Mouse (Mus musculus) liver, embryonic 16.5 days (tissue): ENCODE data around the gene Atp8b2. TPM values are rescaled to one million over a fixed set of nuclear protein-coding genes. Genes with fewer than 3 reads are reported as not detected.
A peak's percentile ranks its signal among the peaks of the same experiment; 100 is the strongest.

Experiments
- ATAC-seq: fragments of 200-750 bp; cut with Nextera tagmentation; 2 replicates; pipeline ENCODE4 v1.8.0; 2017; ENCODE audit warnings: low read depth, mild to moderate bottlenecking, moderate number of reproducible peaks, moderate library complexity
- H3K27ac ChIP-seq: fragments of 300-500 bp; sonication (generic); 2 replicates; pipeline ENCODE4 v1.5.1; 2014; ENCODE audit warnings: mild to moderate bottlenecking, low read length
- H3K27me3 ChIP-seq: fragments of 300-500 bp; sonication (generic); 2 replicates; pipeline ENCODE4 v1.6.1; 2014; ENCODE audit warnings: low read depth, low read length, mixed read lengths; ENCODE audit not compliant: control insufficient read depth, insufficient read depth
- H3K36me3 ChIP-seq: fragments of 300-500 bp; sonication (generic); 2 replicates; pipeline ENCODE4 v1.6.1; 2014; ENCODE audit warnings: mild to moderate bottlenecking; ENCODE audit not compliant: control insufficient read depth, insufficient read depth
- H3K4me1 ChIP-seq: fragments of 300-500 bp; sonication (generic); 2 replicates; pipeline ENCODE4 v1.6.1; 2014; ENCODE audit warnings: low read depth, low read length, mixed read lengths; ENCODE audit not compliant: control insufficient read depth
- H3K4me2 ChIP-seq: fragments of 300-500 bp; sonication (generic); 2 replicates; pipeline ENCODE4 v1.6.1; 2014; ENCODE audit warnings: low read depth, low read length, mixed read lengths
- H3K4me3 ChIP-seq: fragments of 300-500 bp; sonication (generic); 2 replicates; pipeline ENCODE4 v1.5.1; 2014; ENCODE audit warnings: low read depth, mild to moderate bottlenecking, low read length
- H3K9ac ChIP-seq: fragments of 300-500 bp; sonication (generic); 2 replicates; pipeline ENCODE4 v1.6.1; 2014; ENCODE audit warnings: low read depth, low read length
- H3K9me3 ChIP-seq: fragments of 300-500 bp; sonication (generic); replicated peaks from 2 replicates; pipeline ENCODE4 v1.6.1; 2016; ENCODE audit warnings: low read length; ENCODE audit not compliant: control insufficient read depth
- WGBS: fragments of 180-500 bp; shearing (Covaris S2); extraction: QIAGEN DNeasy Blood & Tissue Kit; methylation state at CpG from one replicate; pipeline ENCODE4 v1.1.7; 2014; ENCODE audit not compliant: insufficient replicate concordance; 5-methylcytosine and 5-hydroxymethylcytosine counted together
- polyA plus RNA-seq: library from polyadenylated mRNA; unstranded; fragments of >200 nt; fragmentation: Nextera tagmentation; extraction: Ambion mirVana; gene quantifications from 2 replicates; pipeline ENCODE4 v1.2.1, GENCODE M21; 2015

Gene Atp8b2
- polyA plus RNA-seq, 1 experiment from 2014 or later, result 2.0 TPM

DNA sequence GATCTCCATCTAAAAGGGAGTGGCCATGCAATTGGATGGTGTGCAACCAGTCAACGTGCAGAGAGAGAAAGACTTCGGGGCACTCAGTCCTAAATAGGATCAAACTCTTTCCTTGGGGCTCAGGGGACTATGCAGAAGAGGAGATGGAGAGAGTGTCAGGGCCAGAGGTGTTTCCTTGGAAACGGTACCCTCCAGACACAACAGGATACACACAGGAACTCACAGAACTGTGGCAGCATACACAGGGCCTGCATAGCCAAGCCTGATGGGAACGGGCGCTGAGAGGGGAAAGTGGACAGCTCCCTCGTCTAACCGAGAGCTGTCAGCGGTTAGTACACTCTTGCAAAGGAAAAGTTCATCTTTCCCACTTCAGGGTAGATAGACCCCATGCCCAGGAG is 63.8 kb downstream of the Atp8b2 start:
- 63% methylated on average over 8 of the region's 8 CpGs for WGBS
- no peak overlapping the region for H3K4me3 ChIP-seq
- peak overlapping the region; percentile 29 for H3K27ac ChIP-seq

DNA sequence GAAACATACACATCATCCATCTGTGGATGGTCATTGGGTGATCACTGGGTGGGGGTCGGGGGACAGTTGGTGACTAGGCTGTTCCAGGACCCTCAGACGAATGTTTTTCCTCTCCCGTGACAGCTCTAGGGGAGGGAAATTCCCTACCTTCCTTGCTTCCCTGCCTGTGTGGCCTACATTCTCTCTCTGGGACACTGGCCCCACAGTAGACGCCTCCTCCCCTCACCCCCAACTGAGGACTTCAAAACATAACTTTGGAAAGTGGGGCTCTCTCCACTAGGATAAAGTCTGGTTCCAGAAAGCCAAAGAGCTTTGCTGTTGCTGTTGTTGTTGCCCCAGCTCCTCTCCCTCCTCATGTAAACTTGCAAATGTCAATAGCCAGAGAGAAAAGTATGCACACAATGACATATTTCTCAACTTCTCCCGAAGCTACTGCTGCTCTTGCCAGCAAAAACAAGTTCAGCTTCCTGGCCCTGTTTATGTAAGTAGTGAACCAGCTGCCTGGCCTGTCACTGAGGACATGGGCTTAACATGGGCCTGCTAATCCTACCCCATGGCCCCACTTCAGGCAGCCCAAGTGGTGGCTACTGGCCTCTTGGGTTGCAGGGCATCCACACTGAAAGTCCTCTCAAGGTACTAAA is 64.3 kb downstream of the Atp8b2 start:
- 54% methylated on average over 5 of the region's 5 CpGs for WGBS
- peaks cover 28% of the 10 kb centered on the region for H3K4me1 ChIP-seq

More for the DNA sequence above, 63.8 kb downstream of the Atp8b2 start:
- Histone ChIP-seq H3K36me3 (no peaks in the 10 kb centered on the region), H3K27me3 (no peaks in the 10 kb centered on the region), H3K4me2 (no peak overlapping the region), H3K9me3 (no peaks in the 10 kb centered on the region), H3K4me1 (peaks cover 28% of the 10 kb centered on the region), H3K9ac (no peak overlapping the region)
- no peak for ATAC-seq

DNA sequence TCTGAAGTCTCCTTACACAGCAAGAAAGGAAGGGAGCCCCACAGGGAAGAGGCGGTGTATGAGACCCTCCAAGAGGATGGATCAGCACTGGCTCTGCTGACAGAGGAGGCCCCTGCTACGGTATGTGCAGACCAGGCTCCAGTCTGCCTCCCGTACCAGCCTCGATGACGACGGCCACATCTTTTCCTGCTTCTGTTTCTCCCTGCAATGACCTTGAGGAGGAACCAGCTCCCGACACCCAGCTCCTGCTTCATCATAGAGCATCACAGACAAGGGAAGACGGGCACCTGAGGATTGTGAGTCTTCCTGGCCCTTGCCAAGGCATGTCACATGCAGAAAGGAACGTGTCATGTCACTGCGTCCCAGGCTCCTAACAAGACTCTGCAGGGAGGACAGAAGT is 65.3 kb downstream of the Atp8b2 start:
- Histone ChIP-seq H3K4me3 (no peak overlapping the region), H3K36me3 (no peaks in the 10 kb centered on the region), H3K27ac (no peak overlapping the region), H3K9me3 (no peaks in the 10 kb centered on the region), H3K9ac (no peak overlapping the region), H3K4me2 (no peak overlapping the region), H3K4me1 (peaks cover 25% of the 10 kb centered on the region), H3K27me3 (no peaks in the 10 kb centered on the region)
- 64% methylated on average over 10 of the region's 10 CpGs for WGBS
- no peak for ATAC-seq

More for the DNA sequence above, 64.3 kb downstream of the Atp8b2 start:
- ATAC-seq, result peak; percentile 53
- no peaks in the 10 kb centered on the region for H3K36me3 ChIP-seq
- no peaks in the 10 kb centered on the region for H3K9me3 ChIP-seq
- H3K4me3 ChIP-seq, result no peak overlapping the region
- H3K4me2 ChIP-seq, result no peak overlapping the region
- H3K27me3 ChIP-seq, result no peaks in the 10 kb centered on the region
- no peak overlapping the region for H3K9ac ChIP-seq
- peak overlapping the region; percentile 67 for H3K27ac ChIP-seq

DNA sequence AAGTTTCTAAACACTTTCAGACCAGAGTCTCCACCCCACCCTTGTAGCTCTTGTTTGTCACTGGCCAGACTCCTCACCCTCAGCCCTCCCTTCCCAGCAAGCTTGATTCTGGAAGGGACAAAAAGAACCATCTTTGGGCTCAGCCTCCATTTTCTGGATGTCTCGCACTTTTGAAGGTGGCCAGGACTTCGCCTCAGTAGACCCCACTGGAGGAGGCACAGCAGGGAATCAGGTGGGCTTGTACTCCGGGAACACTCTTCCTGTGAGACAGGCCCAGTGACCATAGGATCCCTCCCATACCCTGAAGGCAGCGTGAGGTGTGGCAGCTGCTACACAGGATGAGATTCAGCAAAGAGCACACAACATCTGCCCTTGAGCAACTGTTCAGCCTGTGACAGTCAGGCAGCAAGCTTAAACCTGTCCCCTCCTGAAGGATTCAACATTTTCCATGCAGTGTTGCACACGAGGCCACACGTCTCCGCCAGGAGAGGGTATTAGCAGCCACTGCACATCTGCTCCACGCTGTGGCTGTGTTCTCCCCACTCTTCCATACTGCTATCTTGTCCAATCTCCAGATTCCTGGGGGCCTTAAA is 66.0 kb downstream of the Atp8b2 start:
- no peak overlapping the region for H3K9ac ChIP-seq
- H3K36me3 ChIP-seq, result no peaks in the 10 kb centered on the region
- H3K4me2 ChIP-seq, result no peak overlapping the region
- no peak overlapping the region for H3K4me3 ChIP-seq
- peaks cover 21% of the 10 kb centered on the region for H3K4me1 ChIP-seq
- H3K27me3 ChIP-seq, result no peaks in the 10 kb centered on the region
- 77% methylated on average over 8 of the region's 8 CpGs for WGBS
- no peaks in the 10 kb centered on the region for H3K9me3 ChIP-seq
- no peak overlapping the region for H3K27ac ChIP-seq
- ATAC-seq, result no peak

DNA sequence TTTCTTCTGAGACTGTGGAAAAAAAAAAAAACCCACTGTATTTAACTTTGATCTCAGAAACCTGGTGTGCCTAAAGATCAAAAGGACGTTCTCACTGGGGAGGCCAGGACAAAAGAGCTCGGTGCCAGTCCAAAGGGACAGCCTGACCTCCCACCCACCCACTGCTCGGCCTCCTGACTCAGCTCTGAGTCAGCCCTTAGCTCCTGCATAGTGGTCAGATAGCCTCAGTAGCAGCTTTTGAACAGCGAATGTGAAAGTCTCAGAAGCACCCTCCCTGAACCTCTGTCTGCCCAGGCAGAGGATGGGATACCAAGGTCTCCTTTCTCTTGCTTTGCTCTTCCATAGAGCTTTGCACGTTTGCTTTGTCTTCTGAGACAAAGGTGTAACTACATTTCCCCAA is 66.7 kb downstream of the Atp8b2 start:
- no peak overlapping the region for H3K4me2 ChIP-seq
- no peak overlapping the region for H3K4me3 ChIP-seq
- no peak overlapping the region for H3K27ac ChIP-seq
- H3K27me3 ChIP-seq, result no peaks in the 10 kb centered on the region
- H3K9me3 ChIP-seq, result no peaks in the 10 kb centered on the region
- peaks cover 14% of the 10 kb centered on the region for H3K4me1 ChIP-seq
- no peak for ATAC-seq
- H3K36me3 ChIP-seq, result no peaks in the 10 kb centered on the region
- 25% methylated on average over 5 of the region's 5 CpGs for WGBS
- no peak overlapping the region for H3K9ac ChIP-seq

DNA sequence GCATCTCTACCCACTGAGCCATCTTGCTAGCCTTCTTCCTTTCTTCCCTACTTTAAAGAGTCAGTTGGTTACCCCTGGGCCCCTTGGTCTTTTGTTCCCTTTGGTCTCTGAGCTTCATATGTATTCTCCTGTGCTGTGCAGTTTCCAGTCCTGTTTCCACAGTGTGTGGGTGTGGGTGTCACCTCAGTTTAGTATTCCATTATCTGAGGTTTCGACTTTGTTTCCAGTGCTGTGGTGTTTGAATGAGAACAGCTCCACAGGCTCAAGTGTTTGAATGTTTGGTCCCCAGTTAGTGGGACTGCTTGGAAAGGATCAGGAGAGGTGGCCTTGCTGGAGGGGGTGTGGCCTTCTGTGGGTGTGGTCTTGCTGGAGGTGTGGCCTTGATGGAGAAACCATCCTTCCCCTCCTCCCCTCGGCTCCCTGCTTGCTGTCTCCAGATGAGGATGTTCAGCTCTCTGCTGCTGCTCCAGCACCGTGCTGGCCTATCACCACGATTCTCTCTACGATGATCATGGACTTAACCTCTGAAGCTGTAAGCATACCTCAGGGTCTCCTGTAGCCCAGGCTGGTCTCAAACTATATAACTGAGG is 70.7 kb downstream of the Atp8b2 start:
- no peak overlapping the region for H3K4me2 ChIP-seq
- H3K36me3 ChIP-seq, result no peaks in the 10 kb centered on the region
- no peak overlapping the region for H3K4me3 ChIP-seq
- no peaks in the 10 kb centered on the region for H3K9me3 ChIP-seq
- H3K4me1 ChIP-seq, result peaks cover 7% of the 10 kb centered on the region
- WGBS, result 78% methylated on average over 5 of the region's 5 CpGs
- H3K27me3 ChIP-seq, result no peaks in the 10 kb centered on the region
- H3K9ac ChIP-seq, result no peak overlapping the region
- ATAC-seq, result peak; percentile 27; the same call in 1 of the 2 replicates
- no peak overlapping the region for H3K27ac ChIP-seq

DNA sequence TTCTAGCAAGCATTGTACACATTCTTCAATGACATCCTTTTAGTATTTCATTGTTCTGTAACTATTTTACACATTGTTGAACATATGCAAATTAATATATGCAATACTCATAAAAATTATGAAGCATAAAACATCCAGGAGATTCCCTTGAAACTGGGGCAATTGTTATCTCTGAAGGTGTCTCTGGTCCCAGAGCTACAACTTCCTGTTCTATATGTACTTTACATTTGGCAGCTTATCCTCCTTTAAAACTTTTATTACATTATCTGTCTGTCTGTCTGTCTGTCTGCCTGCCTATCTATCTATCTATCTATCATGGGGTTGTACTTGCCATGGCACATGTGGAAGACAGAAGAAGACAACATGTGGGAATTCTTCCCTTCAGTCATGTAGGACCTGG is 71.6 kb downstream of the Atp8b2 start:
- Histone ChIP-seq H3K9me3 (no peaks in the 10 kb centered on the region), H3K4me3 (no peak overlapping the region), H3K4me2 (no peak overlapping the region), H3K36me3 (no peaks in the 10 kb centered on the region), H3K27ac (no peak overlapping the region), H3K27me3 (no peaks in the 10 kb centered on the region), H3K9ac (no peak overlapping the region), H3K4me1 (peaks cover 11% of the 10 kb centered on the region)
- no peak for ATAC-seq

DNA sequence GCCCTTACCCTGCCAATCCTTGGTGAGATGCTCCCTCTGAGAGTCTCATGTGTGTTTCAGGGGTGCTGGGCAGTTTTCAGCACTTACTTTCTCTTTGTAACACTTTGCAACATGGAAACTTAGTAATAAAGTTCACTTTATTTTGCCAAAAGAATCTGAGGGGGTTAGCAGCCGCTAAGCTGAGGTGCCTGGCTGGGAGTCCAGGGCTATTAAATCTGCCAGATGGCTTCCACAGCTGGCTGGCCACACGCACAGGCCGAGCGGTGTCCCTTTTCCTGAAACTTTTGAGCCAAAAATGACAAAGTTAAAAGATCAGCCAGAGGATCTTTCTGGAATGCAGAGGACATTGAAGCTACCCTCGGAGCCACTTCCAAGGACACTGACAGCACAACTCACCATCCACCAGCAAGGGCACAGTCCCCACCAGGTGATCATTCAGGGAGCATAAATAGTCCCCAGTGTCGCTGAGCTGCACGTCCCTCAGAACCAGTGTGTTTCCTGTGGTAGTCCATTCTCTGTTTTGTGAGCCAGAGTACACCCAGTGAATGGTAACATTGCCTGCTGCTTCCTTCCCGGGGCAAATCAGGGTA is 73.4 kb downstream of the Atp8b2 start:
- Histone ChIP-seq H3K9ac (no peak overlapping the region), H3K27me3 (no peaks in the 10 kb centered on the region), H3K4me2 (no peak overlapping the region), H3K36me3 (no peaks in the 10 kb centered on the region), H3K9me3 (no peaks in the 10 kb centered on the region), H3K4me3 (no peak overlapping the region), H3K27ac (no peak overlapping the region), H3K4me1 (peaks cover 11% of the 10 kb centered on the region)
- 60% methylated on average over 8 of the region's 8 CpGs for WGBS
- ATAC-seq, result no peak
